Comparison of ENCODE assay signal across 10 mouse cellular contexts in genomic region chr13:3865648-3866354, GRCm38 (mm10). TPM values are rescaled to one million over a fixed set of nuclear protein-coding genes. Genes with fewer than 3 reads are reported as not detected.
DNase-seq lines count a peak whose midpoint lies in the region; ATAC-seq and TF ChIP-seq lines count a peak whose summit lies in the region.
"Had no signal": no experiment of that assay in that cellular context is flagged by ENCODE, and none has a peak within 500 bp of the region (broad histone marks: within the 10 kb centered on the region; RNA-seq: fewer than 3 reads in every experiment).

No protein-coding gene starts in this region.

- H3K9ac ChIP-seq in heart, embryonic 11.5 days (ENCODE audit: low read depth, low read length), result peak overlapping the region; percentile 28; the same call in 1 of the 2 replicates
- H3K9ac ChIP-seq in stomach, embryonic 14.5 days (replicated peaks; ENCODE audit: low read depth, low read length), result no peak overlapping the region
- H3K9ac ChIP-seq in forebrain, embryonic 13.5 days, result no peak overlapping the region
- H3K9ac ChIP-seq in hindbrain, embryonic 14.5 days, result no peak overlapping the region
- H3K9ac ChIP-seq: limb, embryonic 13.5 days had no signal

- no peaks in the 10 kb centered on the region; the same call in 1 of the 2 replicates for H3K4me1 ChIP-seq in heart, embryonic 11.5 days (ENCODE audit: control insufficient read depth, insufficient read depth, low read length)
- no peaks in the 10 kb centered on the region for H3K4me1 ChIP-seq in stomach, embryonic 14.5 days (ENCODE audit: control insufficient read depth, insufficient read depth, low read length)
- no peaks in the 10 kb centered on the region for H3K4me1 ChIP-seq in forebrain, embryonic 13.5 days
- no peaks in the 10 kb centered on the region for H3K4me1 ChIP-seq in hindbrain, embryonic 14.5 days (replicated peaks; ENCODE audit: control insufficient read depth, insufficient read depth, low read length)
- H3K4me1 ChIP-seq: limb, embryonic 13.5 days had no signal

- no peaks in the 10 kb centered on the region for H3K36me3 ChIP-seq in heart, embryonic 11.5 days (ENCODE audit: control insufficient read depth, insufficient read depth, low read length)
- H3K36me3 ChIP-seq in stomach, embryonic 14.5 days (ENCODE audit: control insufficient read depth, insufficient read depth, low read length), result no peaks in the 10 kb centered on the region
- H3K36me3 ChIP-seq in forebrain, embryonic 13.5 days (ENCODE audit: poor library complexity, severe bottlenecking), result no peaks in the 10 kb centered on the region
- H3K36me3 ChIP-seq in hindbrain, embryonic 14.5 days (replicated peaks; ENCODE audit: control insufficient read depth, insufficient read depth), result no peaks in the 10 kb centered on the region
- H3K36me3 ChIP-seq: limb, embryonic 13.5 days had no signal

- no peak for DNase-seq in layer of hippocampus, adult 2 months (ENCODE audit: low spot score in 2 of 2)
- no peak for DNase-seq in layer of hippocampus, adult 9-10 months (ENCODE audit: low spot score)
- DNase-seq in kidney, postnatal 14 days, result peak; percentile 8
- DNase-seq in hindbrain, embryonic 14.5 days (ENCODE audit: low spot score), result no peak
- DNase-seq in gastrocnemius, adult 8-10 months (ENCODE audit: low spot score in 2 of 2), result no peak
- DNase-seq: cerebellum, postnatal 36 days had no signal

- H3K9me3 ChIP-seq in heart, embryonic 11.5 days (replicated peaks; ENCODE audit: control insufficient read depth, low read length), result no peaks in the 10 kb centered on the region
- H3K9me3 ChIP-seq in stomach, embryonic 14.5 days (ENCODE audit: control insufficient read depth, low read depth, low read length), result no peaks in the 10 kb centered on the region
- no peaks in the 10 kb centered on the region for H3K9me3 ChIP-seq in forebrain, embryonic 13.5 days (replicated peaks)
- H3K9me3 ChIP-seq in hindbrain, embryonic 14.5 days (ENCODE audit: control insufficient read depth, low read length), result no peaks in the 10 kb centered on the region
- H3K9me3 ChIP-seq: limb, embryonic 13.5 days had no signal

- 67% methylated on average over 14 of the region's 14 CpGs for WGBS in heart, embryonic 11.5 days (ENCODE audit: insufficient replicate concordance)
- 74% methylated on average over 14 of the region's 14 CpGs for WGBS in stomach, embryonic 14.5 days
- 87% methylated on average over 14 of the region's 14 CpGs for WGBS in forebrain, embryonic 13.5 days
- 88% methylated on average over 14 of the region's 14 CpGs for WGBS in hindbrain, embryonic 14.5 days

- H3K27me3 ChIP-seq in heart, embryonic 11.5 days (ENCODE audit: control insufficient read depth, insufficient read depth, low read length), result no peaks in the 10 kb centered on the region
- H3K27me3 ChIP-seq in stomach, embryonic 14.5 days (ENCODE audit: control insufficient read depth, insufficient read depth, low read length), result no peaks in the 10 kb centered on the region
- no peaks in the 10 kb centered on the region for H3K27me3 ChIP-seq in forebrain, embryonic 13.5 days
- H3K27me3 ChIP-seq in hindbrain, embryonic 14.5 days (ENCODE audit: control insufficient read depth, insufficient read depth, low read length), result no peaks in the 10 kb centered on the region
- H3K27me3 ChIP-seq: limb, embryonic 13.5 days had no signal

- H3K4me3 ChIP-seq in layer of hippocampus, adult 2 months, result no peak overlapping the region
- no peak overlapping the region; the same call in 1 of the 2 replicates for H3K4me3 ChIP-seq in heart, embryonic 11.5 days (ENCODE audit: low read depth, low read length)
- H3K4me3 ChIP-seq in stomach, embryonic 14.5 days (ENCODE audit: low read depth, low read length), result no peak overlapping the region
- no peak overlapping the region for H3K4me3 ChIP-seq in forebrain, embryonic 13.5 days
- no peak overlapping the region for H3K4me3 ChIP-seq in hindbrain, embryonic 14.5 days (replicated peaks; ENCODE audit: low read length)
- H3K4me3 ChIP-seq: limb, embryonic 13.5 days had no signal

- 0 out of 2 replicates have a peak, but pooled peaks have one; percentile 27 for ATAC-seq in heart, embryonic 11.5 days (replicated peaks; ENCODE audit: insufficient number of reproducible peaks, low FRiP score, low TSS enrichment)
- peak; percentile 48; the same call in 1 of the 2 replicates for ATAC-seq in stomach, embryonic 14.5 days (ENCODE audit: insufficient number of reproducible peaks, insufficient read depth, low FRiP score, low read depth)
- no peak for ATAC-seq in forebrain, embryonic 13.5 days
- no peak for ATAC-seq in hindbrain, embryonic 14.5 days (ENCODE audit: low FRiP score)

- TF ChIP-seq CTCF in layer of hippocampus, adult 2 months (conservative IDR thresholded peaks at IDR 0.05), result no peak

- H3K4me2 ChIP-seq in heart, embryonic 11.5 days, result peak overlapping the region; percentile 36
- no peak overlapping the region for H3K4me2 ChIP-seq in stomach, embryonic 14.5 days (replicated peaks; ENCODE audit: low read depth, low read length)
- H3K4me2 ChIP-seq in forebrain, embryonic 13.5 days, result no peak overlapping the region
- no peak overlapping the region for H3K4me2 ChIP-seq in hindbrain, embryonic 14.5 days (replicated peaks)
- H3K4me2 ChIP-seq: limb, embryonic 13.5 days had no signal

- peak overlapping the region; percentile 36; the same call in 1 of the 2 replicates for H3K27ac ChIP-seq in layer of hippocampus, adult 2 months
- H3K27ac ChIP-seq in heart, embryonic 11.5 days (ENCODE audit: low read depth, low read length), result peak overlapping the region; percentile 72
- no peak overlapping the region for H3K27ac ChIP-seq in stomach, embryonic 14.5 days (ENCODE audit: low read length)
- no peak overlapping the region for H3K27ac ChIP-seq in forebrain, embryonic 13.5 days
- no peak overlapping the region for H3K27ac ChIP-seq in hindbrain, embryonic 14.5 days
- H3K27ac ChIP-seq: limb, embryonic 13.5 days had no signal

RNA-seq across cellular contexts. Expression of gene Calm5, which starts 11.8 kb away (rescaled TPM):
- total RNA-seq in layer of hippocampus, adult 2 months (2021), result not detected
- polyA plus RNA-seq in heart, embryonic 11.5 days (2014; fragmentation: Nextera tagmentation; extraction: Ambion mirVana), result not detected in 2 replicates
- polyA plus RNA-seq in stomach, embryonic 14.5 days (2014; fragmentation: Nextera tagmentation; extraction: Ambion mirVana), result 0.71 TPM in 1 of 2 replicates, not detected in the other
- polyA plus RNA-seq in forebrain, embryonic 13.5 days (2015; fragmentation: Nextera tagmentation; extraction: Ambion mirVana), result not detected in 2 replicates
- polyA plus RNA-seq in hindbrain, embryonic 14.5 days (2014; fragmentation: Nextera tagmentation; extraction: Ambion mirVana), result not detected in 2 replicates
- total RNA-seq in gastrocnemius, adult 8-10 months (2022), result not detected
- polyA plus RNA-seq: limb, embryonic 13.5 days had no signal

RNA-seq across cellular contexts. Expression of gene Calm4, which starts 28.2 kb away (rescaled TPM):
- not detected for total RNA-seq in layer of hippocampus, adult 2 months (2021)
- not detected in 2 replicates for polyA plus RNA-seq in heart, embryonic 11.5 days (2014; fragmentation: Nextera tagmentation; extraction: Ambion mirVana)
- not detected in 2 replicates for polyA plus RNA-seq in stomach, embryonic 14.5 days (2014; fragmentation: Nextera tagmentation; extraction: Ambion mirVana)
- not detected in 2 replicates for polyA plus RNA-seq in forebrain, embryonic 13.5 days (2015; fragmentation: Nextera tagmentation; extraction: Ambion mirVana)
- polyA plus RNA-seq in hindbrain, embryonic 14.5 days (2014; fragmentation: Nextera tagmentation; extraction: Ambion mirVana), result not detected in 2 replicates
- total RNA-seq in gastrocnemius, adult 8-10 months (2022), result 1 to 10 TPM in 2 of 4 experiments, not detected in 2; 1.1 to 2.2 TPM
- polyA plus RNA-seq: limb, embryonic 13.5 days had no signal

RNA-seq across cellular contexts. Expression of gene Net1, which starts 52.2 kb away (rescaled TPM):
- 10 to 100 TPM; 36.5 to 42.6 TPM for total RNA-seq in layer of hippocampus, adult 2 months (2021)
- polyA plus RNA-seq in heart, embryonic 11.5 days (2014; fragmentation: Nextera tagmentation; extraction: Ambion mirVana), result 47.9 and 51.8 TPM in 2 replicates
- 70.9 and 75.8 TPM in 2 replicates for polyA plus RNA-seq in stomach, embryonic 14.5 days (2014; fragmentation: Nextera tagmentation; extraction: Ambion mirVana)
- 23.4 and 24.1 TPM in 2 replicates for polyA plus RNA-seq in forebrain, embryonic 13.5 days (2015; fragmentation: Nextera tagmentation; extraction: Ambion mirVana)
- 10.2 and 12.1 TPM in 2 replicates for polyA plus RNA-seq in hindbrain, embryonic 14.5 days (2014; fragmentation: Nextera tagmentation; extraction: Ambion mirVana)
- total RNA-seq in gastrocnemius, adult 8-10 months (2022), result 10 to 100 TPM; 35.0 to 54.8 (median 44.8) TPM

RNA-seq across cellular contexts. Expression of gene Tubal3, which starts 52.3 kb away (rescaled TPM):
- not detected for total RNA-seq in layer of hippocampus, adult 2 months (2021)
- polyA plus RNA-seq in heart, embryonic 11.5 days (2014; fragmentation: Nextera tagmentation; extraction: Ambion mirVana), result not detected in 2 replicates
- polyA plus RNA-seq in stomach, embryonic 14.5 days (2014; fragmentation: Nextera tagmentation; extraction: Ambion mirVana), result 0.10 and 0.14 TPM in 2 replicates
- not detected in 2 replicates for polyA plus RNA-seq in forebrain, embryonic 13.5 days (2015; fragmentation: Nextera tagmentation; extraction: Ambion mirVana)
- not detected in 2 replicates for polyA plus RNA-seq in hindbrain, embryonic 14.5 days (2014; fragmentation: Nextera tagmentation; extraction: Ambion mirVana)
- not detected for total RNA-seq in gastrocnemius, adult 8-10 months (2022)
- polyA plus RNA-seq: limb, embryonic 13.5 days had no signal

Comparison
In these comparisons a context has a peak if more than half of its experiments do, and no peak if none do; other contexts are left out.
1. H3K27ac ChIP-seq: peak in layer of hippocampus, adult 2 months (single experiment) and heart, embryonic 11.5 days (single experiment); none in stomach, embryonic 14.5 days (single experiment), forebrain, embryonic 13.5 days (single experiment) and hindbrain, embryonic 14.5 days (single experiment).
2. ATAC-seq: peak in heart, embryonic 11.5 days (single experiment) and stomach, embryonic 14.5 days (single experiment); none in forebrain, embryonic 13.5 days (single experiment) and hindbrain, embryonic 14.5 days (single experiment).